Comparison of ENCODE assay signal across 8 mouse cellular contexts in genomic region chr1:43098031-43098984, GRCm38 (mm10). TPM values are rescaled to one million over a fixed set of nuclear protein-coding genes. Genes with fewer than 3 reads are reported as not detected.
DNase-seq lines count a peak whose midpoint lies in the region; ATAC-seq and TF ChIP-seq lines count a peak whose summit lies in the region.

Gene Tgfbrap1, minus strand, starts transcription at chr1:43098637.
Gene AI597479, plus strand, starts transcription at chr1:43098710.

- DNase-seq in B cell, adult 2 months, result peak; percentile 95 to 97
- DNase-seq in brain, adult 2 months (ENCODE audit: low read depth, low spot score), result peak; percentile 95
- peak; percentile 96 for DNase-seq in heart, embryonic 10.5 days (ENCODE audit: low spot score)
- peak; percentile 81 for DNase-seq in liver, adult 2 months (ENCODE audit: extremely low read depth, low read depth, low spot score)
- DNase-seq in splenic B cell, adult 2 months (ENCODE audit: low read depth, low spot score), result peak; percentile 91

- H3K9ac ChIP-seq in kidney, embryonic 15.5 days, result peak within 1 kb of the TSS; percentile 96
- H3K9ac ChIP-seq in liver, adult 2 months (ENCODE audit: low read depth, low read length), result peak within 1 kb of the TSS; percentile 95

- no peaks in the 10 kb centered on the region for H3K27me3 ChIP-seq in heart, embryonic 10.5 days (ENCODE audit: insufficient read depth, poor library complexity, severe bottlenecking)
- H3K27me3 ChIP-seq in kidney, embryonic 15.5 days, result no peaks in the 10 kb centered on the region
- no peaks in the 10 kb centered on the region for H3K27me3 ChIP-seq in liver, adult 2 months (ENCODE audit: control insufficient read depth, insufficient read depth, low read length)
- H3K27me3 ChIP-seq in myocyte (ENCODE audit: control insufficient read depth, insufficient read depth, insufficient read length), result no peaks in the 10 kb centered on the region
- H3K27me3 ChIP-seq in splenic B cell, adult 2 months (ENCODE audit: control insufficient read depth, insufficient read depth, low read length, poor library complexity, severe bottlenecking), result no peaks in the 10 kb centered on the region; the same call in 1 of the 2 replicates

- peaks cover 10% of the 10 kb centered on the region; the same call in 1 of the 2 replicates for H3K79me2 ChIP-seq in liver, adult 2 months (ENCODE audit: control insufficient read depth, insufficient read depth, low read length)
- peaks cover 39% of the 10 kb centered on the region for H3K79me2 ChIP-seq in myocyte (ENCODE audit: control insufficient read depth, insufficient read depth)

- peaks cover 8% of the 10 kb centered on the region for H3K4me1 ChIP-seq in heart, embryonic 10.5 days
- H3K4me1 ChIP-seq in kidney, embryonic 15.5 days, result peaks cover 16% of the 10 kb centered on the region
- peaks cover 2% of the 10 kb centered on the region; the same call in 1 of the 2 replicates for H3K4me1 ChIP-seq in liver, adult 2 months (ENCODE audit: control insufficient read depth, insufficient read depth, low read length)

- H3K27ac ChIP-seq in heart, embryonic 10.5 days, result peak within 1 kb of the TSS; percentile 98
- H3K27ac ChIP-seq in kidney, embryonic 15.5 days, result peak within 1 kb of the TSS; percentile 100
- peak within 1 kb of the TSS; percentile 89 for H3K27ac ChIP-seq in liver, adult 2 months (replicated peaks; ENCODE audit: insufficient read depth, low read depth, low read length)

- H3K9me3 ChIP-seq in heart, embryonic 10.5 days, result no peaks in the 10 kb centered on the region
- H3K9me3 ChIP-seq in kidney, embryonic 15.5 days (replicated peaks), result no peaks in the 10 kb centered on the region

- peaks cover 18% of the 10 kb centered on the region for H3K36me3 ChIP-seq in heart, embryonic 10.5 days
- H3K36me3 ChIP-seq in kidney, embryonic 15.5 days, result peaks cover 32% of the 10 kb centered on the region
- H3K36me3 ChIP-seq in liver, adult 2 months (ENCODE audit: control insufficient read depth, insufficient read depth, low read length), result no peaks in the 10 kb centered on the region; the same call in 1 of the 2 replicates
- peaks cover 18% of the 10 kb centered on the region for H3K36me3 ChIP-seq in myocyte (ENCODE audit: control insufficient read depth, insufficient read depth)
- no peaks in the 10 kb centered on the region for H3K36me3 ChIP-seq in splenic B cell, adult 2 months (ENCODE audit: control insufficient read depth, insufficient read depth, low read length, poor library complexity, severe bottlenecking)

- H3K4me3 ChIP-seq in heart, embryonic 10.5 days, result peak within 1 kb of the TSS; percentile 95
- H3K4me3 ChIP-seq in kidney, embryonic 15.5 days (replicated peaks), result peak within 1 kb of the TSS; percentile 96
- peak within 1 kb of the TSS; percentile 89 for H3K4me3 ChIP-seq in liver, adult 2 months (ENCODE audit: insufficient read depth, low read depth, low read length)
- peak within 1 kb of the TSS; percentile 76 for H3K4me3 ChIP-seq in myocyte

- TF ChIP-seq POLR2A in liver, adult 2 months (IDR thresholded peaks at IDR 0.05; ENCODE audit: extremely low read depth, insufficient read depth, low read length), result peak; percentile 37
- TF ChIP-seq POLR2A in myocyte (IDR thresholded peaks at IDR 0.05; ENCODE audit: insufficient read length, low read depth), result peak; percentile 89

- TF ChIP-seq CTCF in liver, adult 2 months (IDR thresholded peaks at IDR 0.05; ENCODE audit: low read depth, low read length), result no peak

- peak within 1 kb of the TSS; percentile 65 for H3K4me2 ChIP-seq in kidney, embryonic 15.5 days
- peak within 1 kb of the TSS; percentile 82 for H3K4me2 ChIP-seq in myocyte (ENCODE audit: low read depth)

- H3ac ChIP-seq in myocyte (ENCODE audit: control insufficient read depth, insufficient read length), result peak within 1 kb of the TSS; percentile 81

- under 1% methylated on average over 57 of the region's 57 CpGs for WGBS in heart, embryonic 10.5 days
- 1% methylated on average over 57 of the region's 57 CpGs for WGBS in kidney, embryonic 15.5 days
- WGBS in liver, adult 2 months, result under 1% methylated on average over 57 of the region's 57 CpGs

- ATAC-seq in erythroblast, adult 5-6 weeks (replicated peaks; ENCODE audit: low FRiP score, poor library complexity, severe bottlenecking), result peak; percentile 98
- peak; percentile 97 for ATAC-seq in kidney, embryonic 15.5 days (replicated peaks; ENCODE audit: low FRiP score)

TF ChIP-seq in myocyte, 11 proteins besides CTCF, POLR2A, EP300 and RAD21:
- TF ChIP-seq E2F4 (IDR thresholded peaks at IDR 0.05; ENCODE audit: insufficient read depth), result no peak
- no peak for TF ChIP-seq TCF12 (IDR thresholded peaks at IDR 0.05; ENCODE audit: insufficient read depth, poor library complexity, severe bottlenecking)
- TF ChIP-seq MYOG (IDR thresholded peaks at IDR 0.05; ENCODE audit: control insufficient read depth in 1 of 3, insufficient read depth in 1 of 3, insufficient read length in 2 of 3, low read depth in 2 of 3), result peak; percentile 35 to 55 (median 46)
- no peak for TF ChIP-seq MAX (IDR thresholded peaks at IDR 0.05; ENCODE audit: low read depth)
- TF ChIP-seq MYOD1 (IDR thresholded peaks at IDR 0.05; ENCODE audit: control insufficient read depth in 1 of 3, insufficient read length in 2 of 3, low read depth in 2 of 3), result peak; percentile 52 to 82 (median 80)
- TF ChIP-seq REST (IDR thresholded peaks at IDR 0.05; ENCODE audit: insufficient read depth, insufficient read length), result no peak
- TF ChIP-seq CEBPB (IDR thresholded peaks at IDR 0.05; ENCODE audit: insufficient read depth, poor library complexity, severe bottlenecking), result no peak
- TF ChIP-seq USF1 (IDR thresholded peaks at IDR 0.05; ENCODE audit: low read depth), result no peak
- peak; percentile 32 for TF ChIP-seq SRF (IDR thresholded peaks at IDR 0.05; ENCODE audit: control insufficient read depth, insufficient read length, low read depth)
- no peak for TF ChIP-seq TCF3 (IDR thresholded peaks at IDR 0.05; ENCODE audit: insufficient read length, low read depth)
- TF ChIP-seq POLR2AphosphoS2 (IDR thresholded peaks at IDR 0.05; ENCODE audit: insufficient read length, low read depth), result peak; percentile 89

RNA-seq across cellular contexts. Expression of gene Tgfbrap1, which starts in this region (rescaled TPM):
- total RNA-seq in erythroblast, adult 5-6 weeks (2015; ENCODE audit: low replicate concordance), result 6.9 and 8.5 TPM in 2 replicates
- 3.5 and 5.4 TPM in 2 replicates for total RNA-seq in erythroblast, adult 5-6 weeks (2017; ENCODE audit: low replicate concordance)
- polyA plus RNA-seq in heart, embryonic 10.5 days (2016; fragmentation: Nextera tagmentation; extraction: Ambion mirVana), result 9.6 and 10.2 TPM in 2 replicates
- 11.0 and 11.5 TPM in 2 replicates for polyA plus RNA-seq in kidney, embryonic 15.5 days (2015; fragmentation: Nextera tagmentation; extraction: Ambion mirVana)
- total RNA-seq in liver, adult 2 months (2014; rRNA removed), result 11.0 and 14.2 TPM in 2 replicates
- polyA plus RNA-seq in liver, adult 2 months (2012; rRNA removed), result 15.8 and 17.2 TPM in 2 replicates
- 12.8 TPM for polyA plus RNA-seq in myocyte (2012; fragmentation: generic; extraction: Trizol)

RNA-seq across cellular contexts. Expression of gene AI597479, which starts in this region (rescaled TPM):
- total RNA-seq in erythroblast, adult 5-6 weeks (2015; ENCODE audit: low replicate concordance), result 2.5 and 6.5 TPM in 2 replicates
- 3.5 and 5.0 TPM in 2 replicates for total RNA-seq in erythroblast, adult 5-6 weeks (2017; ENCODE audit: low replicate concordance)
- 26.4 TPM in 2 replicates for polyA plus RNA-seq in heart, embryonic 10.5 days (2016; fragmentation: Nextera tagmentation; extraction: Ambion mirVana)
- 31.0 and 31.7 TPM in 2 replicates for polyA plus RNA-seq in kidney, embryonic 15.5 days (2015; fragmentation: Nextera tagmentation; extraction: Ambion mirVana)
- total RNA-seq in liver, adult 2 months (2014; rRNA removed), result 7.9 and 8.0 TPM in 2 replicates
- polyA plus RNA-seq in liver, adult 2 months (2012; rRNA removed), result 2.6 and 2.8 TPM in 2 replicates
- 12.0 TPM for polyA plus RNA-seq in myocyte (2012; fragmentation: generic; extraction: Trizol)

Comparison
In these comparisons a context has a peak if more than half of its experiments do, and no peak if none do; other contexts are left out.
1. Peak in every context shown above with its lines: DNase-seq, ATAC-seq, H3K4me3 ChIP-seq and H3K27ac ChIP-seq.